Mouse (Mus musculus) limb, embryonic 12.5 days (tissue): Measurements from ENCODE around the gene Clmp. TPM values are rescaled to one million over a fixed set of nuclear protein-coding genes. Genes with fewer than 3 reads are reported as not detected.

Experiments used
- ATAC-seq: fragments of 200-750 bp; cut with Nextera tagmentation; 2 replicates; pipeline ENCODE4 v1.8.0; 2017; ENCODE audit warnings: low read depth, moderate TSS enrichment; ENCODE audit not compliant: insufficient number of reproducible peaks, insufficient read depth, low FRiP score, low TSS enrichment
- H3K27ac ChIP-seq: fragments of 300-500 bp; sonication (generic); 2 replicates; pipeline ENCODE4 v1.5.1; 2016; ENCODE audit warnings: mild to moderate bottlenecking, moderate library complexity
- H3K27me3 ChIP-seq: fragments of 300-500 bp; sonication (generic); 2 replicates; pipeline ENCODE4 v1.6.1; 2016; ENCODE audit warnings: mild to moderate bottlenecking, moderate library complexity
- H3K36me3 ChIP-seq: fragments of 300-500 bp; sonication (generic); 2 replicates; pipeline ENCODE4 v1.6.1; 2016; ENCODE audit warnings: mild to moderate bottlenecking, moderate library complexity
- H3K4me1 ChIP-seq: fragments of 300-500 bp; sonication (generic); replicated peaks from 2 replicates; pipeline ENCODE4 v1.6.1; 2016
- H3K4me2 ChIP-seq: fragments of 300-500 bp; sonication (generic); 2 replicates; pipeline ENCODE4 v1.6.1; 2016; ENCODE audit warnings: mild to moderate bottlenecking, moderate library complexity
- H3K4me3 ChIP-seq: fragments of 300-500 bp; sonication (generic); replicated peaks from 2 replicates; pipeline ENCODE4 v1.5.1; 2016; ENCODE audit warnings: mild to moderate bottlenecking
- H3K9ac ChIP-seq: fragments of 300-500 bp; sonication (generic); replicated peaks from 2 replicates; pipeline ENCODE4 v1.6.1; 2016; ENCODE audit warnings: mild to moderate bottlenecking, moderate library complexity
- H3K9me3 ChIP-seq: fragments of 300-500 bp; sonication (generic); 2 replicates; pipeline ENCODE4 v1.6.1; 2016; ENCODE audit warnings: mild to moderate bottlenecking, moderate library complexity
- WGBS: fragments of 180-500 bp; shearing (Covaris S2); methylation state at CpG from one replicate; pipeline ENCODE4 v1.1.7; 2016; 5-methylcytosine and 5-hydroxymethylcytosine counted together
- polyA plus RNA-seq: library from polyadenylated mRNA; unstranded; fragments of >200 nt; fragmentation: Nextera tagmentation; extraction: Ambion mirVana; gene quantifications from 2 replicates; pipeline ENCODE4 v1.2.1, GENCODE M21; 2016

The Clmp gene
- polyA plus RNA-seq, 1 experiment from 2014 or later, result 67.7 TPM

- Histone ChIP-seq H3K36me3 (peaks cover 6% of the 10 kb centered on the region; the same call in 1 of the 2 replicates), H3K4me2 (peak overlapping the region; percentile 67), H3K4me3 (no peak overlapping the region), H3K27ac (peak overlapping the region; percentile 98), H3K27me3 (no peaks in the 10 kb centered on the region), H3K9ac (no peak overlapping the region), H3K9me3 (no peaks in the 10 kb centered on the region), H3K4me1 (peaks cover 33% of the 10 kb centered on the region)
- WGBS, result 4% methylated on average over 2 of the region's 2 CpGs
- no peak for ATAC-seq
Measured at GRCm38 (mm10) chr9:40732302-40732701, 46.5 kb downstream of the Clmp start.

GRCm38 (mm10) chr9:40737117-40737516 is 51.4 kb downstream of the Clmp start:
- Histone ChIP-seq H3K9ac (no peak overlapping the region), H3K4me2 (no peak overlapping the region), H3K4me3 (no peak overlapping the region), H3K9me3 (no peaks in the 10 kb centered on the region), H3K4me1 (peaks cover 14% of the 10 kb centered on the region), H3K27me3 (no peaks in the 10 kb centered on the region), H3K27ac (no peak overlapping the region), H3K36me3 (peaks cover 5% of the 10 kb centered on the region; the same call in 1 of the 2 replicates)
- WGBS, result 81% methylated on average over 6 of the region's 6 CpGs
- no peak for ATAC-seq

GRCm38 (mm10) chr9:40743525-40744034 is 57.8 kb downstream of the Clmp start:
- Histone ChIP-seq H3K27ac (peak overlapping the region; percentile 47; the same call in 1 of the 2 replicates), H3K4me2 (no peak overlapping the region), H3K4me1 (peaks cover 19% of the 10 kb centered on the region), H3K9me3 (no peaks in the 10 kb centered on the region), H3K4me3 (no peak overlapping the region), H3K9ac (no peak overlapping the region), H3K36me3 (peaks cover 20% of the 10 kb centered on the region), H3K27me3 (no peaks in the 10 kb centered on the region)
- 57% methylated on average over 7 of the region's 7 CpGs for WGBS
- ATAC-seq, result no peak

DNA sequence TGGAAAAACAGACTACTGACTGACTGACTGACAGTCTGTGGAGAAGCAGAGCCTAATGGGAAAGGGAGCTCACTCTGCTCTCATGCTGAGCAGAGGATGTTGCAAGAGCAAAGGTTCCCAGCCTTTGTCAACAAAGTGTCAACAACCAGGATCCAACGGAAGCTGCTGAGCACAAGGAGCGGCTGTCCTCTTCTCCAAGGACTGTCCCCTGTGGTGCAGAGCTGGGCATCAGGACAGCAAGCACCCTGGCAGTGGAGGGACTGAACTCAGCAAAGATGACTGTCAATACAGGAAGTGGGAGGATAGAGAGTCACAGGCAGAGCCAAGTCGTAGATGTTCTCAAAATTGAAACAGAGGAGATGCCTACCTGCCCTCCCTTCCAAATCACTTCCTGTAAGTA is 58.5 kb downstream of the Clmp start:
- Histone ChIP-seq H3K27ac (peak overlapping the region; percentile 47; the same call in 1 of the 2 replicates), H3K4me1 (peaks cover 19% of the 10 kb centered on the region), H3K27me3 (no peaks in the 10 kb centered on the region), H3K36me3 (peaks cover 20% of the 10 kb centered on the region), H3K4me3 (no peak overlapping the region), H3K4me2 (no peak overlapping the region), H3K9ac (no peak overlapping the region), H3K9me3 (no peaks in the 10 kb centered on the region)
- WGBS, result 54% methylated on average over 3 of the region's 3 CpGs
- no peak for ATAC-seq

GRCm38 (mm10) chr9:40746796-40747195 is 61.0 kb downstream of the Clmp start:
- Histone ChIP-seq H3K27me3 (no peaks in the 10 kb centered on the region), H3K4me2 (no peak overlapping the region), H3K27ac (no peak overlapping the region), H3K4me1 (peaks cover 31% of the 10 kb centered on the region), H3K9ac (no peak overlapping the region), H3K4me3 (no peak overlapping the region), H3K9me3 (no peaks in the 10 kb centered on the region), H3K36me3 (peaks cover 20% of the 10 kb centered on the region)
- no peak for ATAC-seq
- 74% methylated on average over 9 of the region's 9 CpGs for WGBS

DNA sequence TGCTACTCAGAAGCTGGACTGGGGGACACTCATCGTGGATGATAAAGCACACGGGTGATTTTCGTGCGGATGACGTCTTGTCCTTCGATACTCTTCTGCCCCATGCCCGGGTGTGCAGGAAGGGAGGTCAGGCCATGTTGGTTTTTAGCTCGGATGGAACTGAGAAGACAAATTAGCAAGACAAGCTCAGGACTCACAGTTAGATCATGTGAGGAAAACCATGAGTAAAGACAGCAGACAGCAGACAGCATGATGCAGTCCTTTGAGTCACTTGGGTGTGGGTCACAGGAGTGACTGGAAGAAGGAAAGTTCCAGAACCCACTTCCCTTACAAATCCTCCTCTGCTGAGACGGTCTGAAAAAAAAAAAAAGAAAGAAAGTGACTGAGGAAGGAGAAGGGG is 61.5 kb downstream of the Clmp start:
- WGBS, result 89% methylated on average over 9 of the region's 9 CpGs
- no peak overlapping the region for H3K27ac ChIP-seq
- H3K27me3 ChIP-seq, result no peaks in the 10 kb centered on the region
- H3K9me3 ChIP-seq, result no peaks in the 10 kb centered on the region
- no peak overlapping the region for H3K4me2 ChIP-seq
- peaks cover 31% of the 10 kb centered on the region for H3K4me1 ChIP-seq
- no peak for ATAC-seq
- H3K9ac ChIP-seq, result no peak overlapping the region
- peaks cover 20% of the 10 kb centered on the region for H3K36me3 ChIP-seq
- no peak overlapping the region for H3K4me3 ChIP-seq

DNA sequence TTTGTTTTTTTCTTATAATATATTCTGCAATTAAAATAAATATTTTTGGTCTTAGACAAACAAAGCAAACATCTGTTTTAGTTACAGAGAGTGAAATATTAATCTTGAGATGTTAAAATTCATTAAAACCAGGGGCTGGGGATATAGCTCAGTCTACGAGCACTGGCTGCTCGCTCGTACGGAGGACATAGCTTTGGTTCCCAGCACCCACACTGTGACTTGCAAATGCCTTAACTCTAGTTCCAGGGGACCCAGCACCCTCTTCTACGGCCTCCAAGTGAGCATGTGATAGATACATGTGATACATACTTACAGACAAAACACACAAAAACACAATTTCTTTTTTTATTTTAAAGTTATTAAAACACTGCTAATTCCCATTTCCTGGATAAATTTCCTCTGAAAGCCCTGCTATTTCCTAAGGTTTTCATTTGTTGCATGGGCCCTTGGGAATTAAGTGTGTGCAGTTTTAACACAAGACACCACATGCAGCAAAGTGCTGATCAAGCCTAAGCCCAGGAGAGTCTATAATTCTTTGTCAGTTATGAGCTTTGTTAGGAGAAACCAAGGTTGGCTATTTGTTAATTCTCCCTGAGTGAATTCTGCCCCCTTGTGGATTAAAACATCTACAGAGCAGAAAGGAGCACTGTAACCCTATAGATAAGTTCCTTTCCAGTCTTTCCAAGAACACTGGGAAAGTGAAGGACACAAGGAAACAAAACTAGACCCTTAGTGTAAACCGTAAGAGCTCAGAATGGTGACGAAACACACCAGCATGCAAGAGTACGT is 64.3 kb downstream of the Clmp start:
- WGBS, result 72% methylated on average over 8 of the region's 8 CpGs
- no peak overlapping the region for H3K9ac ChIP-seq
- H3K4me1 ChIP-seq, result peaks cover 19% of the 10 kb centered on the region; the same call in 1 of the 2 replicates
- no peak; the same call in 1 of the 2 replicates for ATAC-seq
- H3K9me3 ChIP-seq, result no peaks in the 10 kb centered on the region
- peaks cover 13% of the 10 kb centered on the region; the same call in 1 of the 2 replicates for H3K36me3 ChIP-seq
- no peaks in the 10 kb centered on the region for H3K27me3 ChIP-seq
- H3K4me3 ChIP-seq, result no peak overlapping the region
- H3K27ac ChIP-seq, result no peak overlapping the region
- H3K4me2 ChIP-seq, result no peak overlapping the region

DNA sequence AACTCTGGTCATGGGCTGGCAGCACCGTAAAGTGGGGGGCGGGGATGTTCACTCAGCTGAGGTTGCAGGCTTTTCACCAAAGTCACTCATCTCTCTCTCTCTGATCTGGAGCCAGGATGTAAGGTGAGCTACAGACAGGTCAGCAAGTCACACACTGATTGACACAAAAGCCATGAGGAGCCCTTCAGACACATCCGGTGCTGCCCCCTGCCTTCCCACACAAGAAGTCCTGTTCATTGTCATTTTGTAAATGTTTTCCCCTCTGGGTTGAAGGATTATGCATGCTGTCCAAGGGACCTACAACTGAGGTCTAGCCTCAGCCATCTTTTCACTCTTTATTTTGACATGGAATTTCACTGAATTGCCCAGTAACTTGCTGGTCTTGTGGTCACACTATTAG is 66.0 kb downstream of the Clmp start:
- no peaks in the 10 kb centered on the region for H3K9me3 ChIP-seq
- ATAC-seq, result peak; percentile 23; the same call in 1 of the 2 replicates
- H3K4me1 ChIP-seq, result peaks cover 20% of the 10 kb centered on the region
- peaks cover 5% of the 10 kb centered on the region; the same call in 1 of the 2 replicates for H3K36me3 ChIP-seq
- H3K4me2 ChIP-seq, result no peak overlapping the region
- no peak overlapping the region for H3K4me3 ChIP-seq
- 54% methylated on average over 3 of the region's 3 CpGs for WGBS
- no peaks in the 10 kb centered on the region for H3K27me3 ChIP-seq
- no peak overlapping the region for H3K9ac ChIP-seq
- H3K27ac ChIP-seq, result no peak overlapping the region

DNA sequence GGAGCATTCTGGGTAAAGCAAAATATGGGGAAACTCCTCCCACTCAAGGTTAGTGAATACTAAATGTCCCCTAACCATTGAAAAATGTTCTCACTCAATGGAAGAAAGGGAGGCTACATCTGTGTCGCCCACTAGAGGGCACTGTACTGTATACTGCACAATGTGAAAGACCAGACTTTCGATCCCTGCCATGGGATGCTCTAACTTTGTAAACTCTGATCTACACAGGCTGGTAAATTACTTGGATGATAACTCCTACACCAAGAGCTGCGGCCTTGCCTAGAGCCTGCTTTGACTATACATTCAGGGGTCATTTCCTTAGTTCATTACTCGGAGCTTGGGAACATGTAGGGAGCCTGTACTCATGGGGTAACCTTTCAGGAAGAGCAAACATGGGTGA is 70.6 kb downstream of the Clmp start:
- H3K9ac ChIP-seq, result no peak overlapping the region
- peaks cover 25% of the 10 kb centered on the region for H3K4me1 ChIP-seq
- H3K36me3 ChIP-seq, result peaks cover 7% of the 10 kb centered on the region
- 24% methylated on average over 4 of the region's 4 CpGs for WGBS
- no peak overlapping the region for H3K4me3 ChIP-seq
- no peak for ATAC-seq
- no peak overlapping the region for H3K27ac ChIP-seq
- H3K9me3 ChIP-seq, result no peaks in the 10 kb centered on the region
- H3K27me3 ChIP-seq, result no peaks in the 10 kb centered on the region
- peak overlapping the region; percentile 55 for H3K4me2 ChIP-seq

- Histone ChIP-seq H3K9ac (peak overlapping the region; percentile 2; the same call in 1 of the 2 replicates), H3K36me3 (peaks cover 15% of the 10 kb centered on the region), H3K4me3 (peak overlapping the region; percentile 24), H3K4me2 (peak overlapping the region; percentile 55), H3K4me1 (peaks cover 21% of the 10 kb centered on the region), H3K27ac (peak overlapping the region; percentile 57), H3K9me3 (no peaks in the 10 kb centered on the region), H3K27me3 (no peaks in the 10 kb centered on the region)
- ATAC-seq, result peak; percentile 65; the same call in 1 of the 2 replicates
- WGBS, result 16% methylated on average over 12 of the region's 12 CpGs
Measured at GRCm38 (mm10) chr9:40757105-40757626, 71.4 kb downstream of the Clmp start.

- Histone ChIP-seq H3K27me3 (no peaks in the 10 kb centered on the region), H3K9me3 (no peaks in the 10 kb centered on the region), H3K27ac (peak overlapping the region; percentile 57), H3K36me3 (peaks cover 15% of the 10 kb centered on the region), H3K4me3 (peak overlapping the region; percentile 24), H3K4me2 (peak overlapping the region; percentile 55), H3K9ac (0 out of 2 replicates have a peak overlapping the region, but pooled peaks have one; percentile 34), H3K4me1 (peaks cover 21% of the 10 kb centered on the region)
- WGBS, result 16% methylated on average over 22 of the region's 22 CpGs
- ATAC-seq, result peak; percentile 87
Measured at GRCm38 (mm10) chr9:40757685-40758270, 72.0 kb downstream of the Clmp start.
